Mouse (Mus musculus): ENCODE results near the gene Gm20388. TPM values are rescaled to one million over a fixed set of nuclear protein-coding genes. Genes with fewer than 3 reads are reported as not detected.

The Gm20388 gene
- polyA plus RNA-seq, 2 experiments, result 8.5 TPM; not detected in 1

GRCm38 (mm10) chr8:122766189-122766588 lies 2855.5 kb downstream of the Gm20388 start:
- peaks cover 11% of the 10 kb centered on the region; the same call in 1 of the 2 replicates for H3K27me3 ChIP-seq (ENCODE audit: control insufficient read depth, insufficient read depth, low read length)
- no peak for DNase-seq (ENCODE audit: low read depth in 3 of 3, low spot score in 3 of 3)
- no peaks in the 10 kb centered on the region for H3K9me3 ChIP-seq (ENCODE audit: control insufficient read depth, low read length)
- peaks cover 0 to 13% of the 10 kb centered on the region in 2 experiments; a peak in 2 of 4 replicates for H3K4me1 ChIP-seq (replicated peaks; ENCODE audit: control insufficient read depth in 2 of 2, insufficient read depth in 2 of 2, low read length in 1 of 2)
- H3K4me2 ChIP-seq (ENCODE audit: low read depth), result no peak overlapping the region
- H3K27ac ChIP-seq, result no peak overlapping the region
- no peak overlapping the region for H3K4me3 ChIP-seq (ENCODE audit: insufficient read depth in 1 of 2, low read depth in 2 of 2, low read length in 2 of 2)
- WGBS (ENCODE audit: insufficient replicate concordance), result 64% methylated on average over 5 of the region's 5 CpGs
- no peak for ATAC-seq (ENCODE audit: insufficient read depth)
- H3K36me3 ChIP-seq (replicated peaks; ENCODE audit: control insufficient read depth, insufficient read depth, low read depth), result no peaks in the 10 kb centered on the region
- TF ChIP-seq EP300 (IDR thresholded peaks at IDR 0.05; ENCODE audit: low read depth) (no peak), CTCF (IDR thresholded peaks at IDR 0.05; ENCODE audit: low read depth) (no peak)
- no peak overlapping the region for H3K9ac ChIP-seq (replicated peaks)

DNA sequence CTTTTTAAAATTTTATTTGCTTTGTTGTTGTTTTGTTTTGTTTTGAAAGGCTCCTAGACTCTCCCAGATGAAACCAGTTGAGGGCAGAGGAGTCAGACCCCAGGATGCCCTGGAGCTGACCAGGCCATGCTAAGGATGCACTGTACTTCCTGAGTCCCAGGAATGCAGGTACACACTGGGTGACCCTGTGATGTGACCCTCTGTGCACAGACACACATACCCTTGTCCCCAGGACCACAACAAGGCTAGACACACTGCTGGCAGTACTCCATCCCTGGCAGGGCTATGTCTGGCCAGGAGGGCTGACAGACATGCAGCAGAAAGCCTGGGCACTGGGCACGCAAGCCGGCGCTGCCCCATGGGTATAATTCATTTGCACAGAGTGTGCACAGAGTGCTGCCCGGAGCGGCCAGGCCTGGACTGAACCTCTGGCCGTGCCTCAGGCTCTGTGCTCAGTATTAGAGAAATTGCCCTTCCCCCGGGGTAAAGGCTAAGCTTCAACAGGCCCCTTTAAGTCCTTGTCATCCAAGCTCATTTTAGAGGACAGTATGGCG lies 2856.1 kb downstream of the Gm20388 start:
- DNase-seq (ENCODE audit: low read depth in 3 of 3, low spot score in 3 of 3) (no peak), ATAC-seq (ENCODE audit: insufficient read depth) (no peak)
- peaks cover 9% of the 10 kb centered on the region; the same call in 1 of the 2 replicates for H3K27me3 ChIP-seq (ENCODE audit: control insufficient read depth, insufficient read depth, low read length)
- no peak overlapping the region for H3K4me3 ChIP-seq (ENCODE audit: insufficient read depth in 1 of 2, low read depth in 2 of 2, low read length in 2 of 2)
- no peaks in the 10 kb centered on the region for H3K9me3 ChIP-seq (ENCODE audit: control insufficient read depth, low read length)
- no peak overlapping the region for H3K4me2 ChIP-seq (ENCODE audit: low read depth)
- H3K9ac ChIP-seq (replicated peaks), result no peak overlapping the region
- H3K36me3 ChIP-seq (replicated peaks; ENCODE audit: control insufficient read depth, insufficient read depth, low read depth), result no peaks in the 10 kb centered on the region
- no peak for TF ChIP-seq CTCF (IDR thresholded peaks at IDR 0.05; ENCODE audit: low read depth)
- no peak for TF ChIP-seq EP300 (IDR thresholded peaks at IDR 0.05; ENCODE audit: low read depth)
- H3K27ac ChIP-seq, result no peak overlapping the region
- WGBS (ENCODE audit: insufficient replicate concordance), result 55% methylated on average over 8 of the region's 8 CpGs
- peaks cover 0 to 13% of the 10 kb centered on the region in 2 experiments; a peak in 2 of 4 replicates for H3K4me1 ChIP-seq (replicated peaks; ENCODE audit: control insufficient read depth in 2 of 2, insufficient read depth in 2 of 2, low read length in 1 of 2)

DNA sequence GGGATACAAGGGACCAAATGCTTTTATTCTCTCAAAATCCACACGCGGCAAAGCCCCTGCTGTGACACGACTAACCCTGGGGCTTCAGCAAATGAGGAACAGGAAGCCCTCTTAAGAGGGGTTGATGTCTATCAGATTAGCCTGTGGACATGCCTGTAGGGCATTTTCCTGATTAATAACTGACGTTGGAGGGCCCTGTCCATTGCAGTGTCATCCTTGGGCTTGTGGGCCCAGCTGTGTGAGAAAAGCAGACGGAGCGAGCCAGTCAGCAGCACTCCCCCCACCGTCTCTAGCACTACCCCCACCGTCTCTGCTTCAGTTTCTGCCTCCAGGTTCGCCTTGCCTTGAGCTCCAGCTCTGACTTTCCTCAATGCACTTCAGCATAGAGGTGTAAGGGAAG lies 2856.6 kb downstream of the Gm20388 start:
- no peaks in the 10 kb centered on the region for H3K36me3 ChIP-seq (replicated peaks; ENCODE audit: control insufficient read depth, insufficient read depth, low read depth)
- DNase-seq (ENCODE audit: low read depth in 3 of 3, low spot score in 3 of 3) (no peak), ATAC-seq (ENCODE audit: insufficient read depth) (no peak)
- H3K4me3 ChIP-seq (ENCODE audit: insufficient read depth in 1 of 2, low read depth in 2 of 2, low read length in 2 of 2), result no peak overlapping the region
- no peak overlapping the region for H3K4me2 ChIP-seq (ENCODE audit: low read depth)
- WGBS (ENCODE audit: insufficient replicate concordance), result 9% methylated on average over 9 of the region's 9 CpGs
- H3K4me1 ChIP-seq (replicated peaks; ENCODE audit: control insufficient read depth in 2 of 2, insufficient read depth in 2 of 2, low read length in 1 of 2), result peaks cover 0 to 13% of the 10 kb centered on the region in 2 experiments; a peak in 2 of 4 replicates
- H3K27ac ChIP-seq, result no peak overlapping the region
- no peaks in the 10 kb centered on the region for H3K9me3 ChIP-seq (ENCODE audit: control insufficient read depth, low read length)
- H3K9ac ChIP-seq (replicated peaks), result no peak overlapping the region
- TF ChIP-seq EP300 (IDR thresholded peaks at IDR 0.05; ENCODE audit: low read depth) (no peak), CTCF (IDR thresholded peaks at IDR 0.05; ENCODE audit: low read depth) (no peak)
- H3K27me3 ChIP-seq (ENCODE audit: control insufficient read depth, insufficient read depth, low read length), result peaks cover 9% of the 10 kb centered on the region; the same call in 1 of the 2 replicates

GRCm38 (mm10) chr8:122769251-122770058 lies 2858.8 kb downstream of the Gm20388 start:
- TF ChIP-seq EP300 (IDR thresholded peaks at IDR 0.05; ENCODE audit: low read depth) (no peak), CTCF (IDR thresholded peaks at IDR 0.05; ENCODE audit: low read depth) (no peak)
- Histone ChIP-seq H3K27me3 (ENCODE audit: control insufficient read depth, insufficient read depth, low read length) (peaks cover 9% of the 10 kb centered on the region; the same call in 1 of the 2 replicates), H3K36me3 (replicated peaks; ENCODE audit: control insufficient read depth, insufficient read depth, low read depth) (no peaks in the 10 kb centered on the region)

DNA sequence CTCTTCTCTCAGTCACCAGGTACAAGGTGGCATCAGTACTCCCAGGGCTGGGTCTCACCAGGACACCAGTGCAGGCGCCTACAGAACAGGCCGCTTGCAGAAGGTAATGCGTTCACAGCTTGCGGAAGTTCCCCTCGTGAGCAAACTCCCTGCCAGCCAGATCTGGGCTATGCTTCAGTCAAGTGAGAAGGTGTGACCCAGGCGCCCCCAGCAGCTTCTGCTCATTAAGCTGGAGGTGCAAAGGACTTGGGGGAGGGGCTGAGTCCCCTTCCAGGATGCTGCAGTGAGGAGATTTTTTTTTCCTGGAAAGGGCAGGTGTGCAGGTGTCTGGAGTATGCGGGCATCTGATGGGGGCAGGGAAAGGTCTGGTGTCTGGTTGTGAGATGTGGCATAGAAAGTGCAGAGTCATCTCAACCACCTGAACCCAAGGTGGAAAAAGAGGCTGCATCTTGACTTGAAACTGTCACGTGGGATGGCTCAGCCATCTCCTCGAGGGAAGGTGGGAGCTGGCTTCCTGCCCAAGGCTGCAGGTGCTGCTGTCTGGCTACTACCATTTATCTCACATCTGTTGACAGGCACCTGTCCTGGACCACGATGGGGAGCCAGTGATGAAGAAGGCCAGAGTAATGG lies 2861.9 kb downstream of the Gm20388 start:
- no peak for ATAC-seq (ENCODE audit: insufficient read depth)
- no peaks in the 10 kb centered on the region for H3K36me3 ChIP-seq (replicated peaks; ENCODE audit: control insufficient read depth, insufficient read depth, low read depth)
- DNase-seq (ENCODE audit: low read depth in 3 of 3, low spot score in 3 of 3), result no peak
- H3K27me3 ChIP-seq (ENCODE audit: control insufficient read depth, insufficient read depth, low read length), result peaks cover 9% of the 10 kb centered on the region; the same call in 1 of the 2 replicates
- no peak overlapping the region for H3K4me3 ChIP-seq (ENCODE audit: insufficient read depth in 1 of 2, low read depth in 2 of 2, low read length in 2 of 2)
- no peak for TF ChIP-seq EP300 (IDR thresholded peaks at IDR 0.05; ENCODE audit: low read depth)
- no peak for TF ChIP-seq CTCF (IDR thresholded peaks at IDR 0.05; ENCODE audit: low read depth)
- H3K9me3 ChIP-seq (ENCODE audit: control insufficient read depth, low read length), result no peaks in the 10 kb centered on the region
- 35% methylated on average over 10 of the region's 10 CpGs for WGBS (ENCODE audit: insufficient replicate concordance)
- no peak overlapping the region for H3K9ac ChIP-seq (replicated peaks)
- no peak overlapping the region for H3K27ac ChIP-seq
- H3K4me1 ChIP-seq (replicated peaks; ENCODE audit: control insufficient read depth in 2 of 2, insufficient read depth in 2 of 2, low read length in 1 of 2), result peaks cover 0 to 6% of the 10 kb centered on the region in 2 experiments; a peak in 3 of 4 replicates
- H3K4me2 ChIP-seq (ENCODE audit: low read depth), result no peak overlapping the region

More at GRCm38 (mm10) chr8:122769251-122770058, 2858.8 kb downstream of the Gm20388 start:
- Histone ChIP-seq H3K9me3 (ENCODE audit: control insufficient read depth, low read length) (no peaks in the 10 kb centered on the region), H3K4me3 (ENCODE audit: insufficient read depth in 1 of 2, low read depth in 2 of 2, low read length in 2 of 2) (no peak overlapping the region), H3K4me2 (ENCODE audit: low read depth) (no peak overlapping the region), H3K4me1 (replicated peaks; ENCODE audit: control insufficient read depth in 2 of 2, insufficient read depth in 2 of 2, low read length in 1 of 2) (0 out of 4 replicates have a peak, but pooled peaks cover 0 to 4% of the 10 kb centered on the region in 2 experiments), H3K27ac (no peak overlapping the region), H3K9ac (replicated peaks) (no peak overlapping the region)
- no peak for ATAC-seq (ENCODE audit: insufficient read depth)
- DNase-seq (ENCODE audit: low read depth in 3 of 3, low spot score in 3 of 3), result no peak
- WGBS (ENCODE audit: insufficient replicate concordance), result 71% methylated on average over 24 of the region's 24 CpGs

All from liver, embryonic 14.5 days (tissue).